Mouse (Mus musculus) right cerebral cortex, postnatal 4 days (tissue): ENCODE data around the gene Sox13.

ENCODE experiments used
- DNase-seq: peaks from one replicate; pipeline ENCODE4 v3.0.0-alpha.2; 2022

Sox13 gene

DNA sequence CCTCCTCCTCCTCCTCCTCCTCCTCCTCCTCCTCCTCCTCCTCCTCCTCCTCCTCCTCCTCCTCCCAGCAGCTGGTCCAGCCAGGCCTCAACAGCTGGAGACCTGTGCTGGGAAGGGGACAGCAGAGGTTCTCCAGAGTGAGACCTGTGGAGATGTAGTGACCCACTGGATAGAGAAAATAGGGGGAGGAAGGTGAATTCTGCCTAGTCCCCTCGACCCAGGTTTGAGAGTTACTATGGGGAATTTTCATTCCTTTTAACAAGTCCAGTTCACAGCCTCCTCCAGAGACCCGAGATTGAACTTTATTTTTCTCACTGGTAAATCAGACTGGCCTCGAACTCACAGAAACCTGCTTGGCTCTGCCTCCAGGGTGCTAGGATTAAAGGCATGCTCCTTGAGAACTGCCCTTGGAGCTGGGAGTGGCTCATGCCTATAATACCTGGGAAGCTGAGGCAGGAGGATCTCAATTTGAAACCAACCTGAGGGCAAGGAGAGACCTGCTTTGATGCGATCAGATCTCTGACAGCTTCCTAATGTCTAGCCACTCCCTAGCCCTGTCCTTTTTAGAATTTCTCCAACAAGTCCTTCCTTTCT is 467 bp upstream of the Sox13 start:
- DNase-seq, result no peak

DNA sequence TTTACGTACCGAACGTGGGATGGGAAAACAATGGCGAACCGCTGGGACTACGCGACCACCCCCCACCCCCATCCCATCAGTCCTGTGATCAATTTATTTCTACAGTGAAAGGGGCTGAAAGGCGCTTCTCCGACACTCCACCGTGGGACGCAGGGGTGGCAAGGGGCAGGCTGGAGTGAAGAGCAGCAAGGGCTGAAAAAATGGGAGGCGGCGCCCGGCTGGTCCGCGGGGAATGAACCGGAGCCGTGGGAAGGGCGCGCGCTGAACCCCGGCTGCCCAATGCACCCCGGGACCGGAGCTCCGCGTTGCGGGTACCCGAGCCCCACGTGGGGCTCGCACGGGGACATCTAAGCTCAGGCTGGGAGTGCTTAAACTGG is 1.0 kb downstream of the Sox13 start:
- no peak for DNase-seq

DNA sequence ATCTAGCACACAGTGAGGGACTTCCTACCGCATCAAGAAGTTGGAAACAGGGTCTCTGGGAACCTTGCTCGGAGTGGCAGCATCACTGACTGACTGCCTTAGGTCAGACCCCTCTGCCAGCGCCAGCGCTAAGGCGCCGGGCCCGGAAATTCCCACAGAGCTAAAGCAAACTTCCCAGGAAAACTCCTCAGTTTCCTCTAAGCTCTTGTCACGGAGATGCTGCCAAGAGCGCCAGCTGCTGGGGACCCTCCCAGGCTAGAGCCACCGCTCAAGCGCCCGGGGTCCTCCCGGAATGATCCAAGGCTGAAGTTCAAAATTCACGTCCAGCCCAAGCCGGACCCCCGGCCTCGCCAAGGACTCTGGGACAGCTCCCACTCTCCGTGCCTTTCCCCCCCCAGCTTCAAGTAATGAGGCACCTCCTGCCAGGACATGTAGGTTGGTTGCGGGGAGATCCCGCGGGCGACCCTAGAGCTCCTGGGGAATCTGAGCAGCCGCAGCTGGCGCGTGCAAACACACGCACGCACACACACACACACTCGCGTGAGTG is 1.5 kb downstream of the Sox13 start:
- peak; percentile 39 for DNase-seq

DNA sequence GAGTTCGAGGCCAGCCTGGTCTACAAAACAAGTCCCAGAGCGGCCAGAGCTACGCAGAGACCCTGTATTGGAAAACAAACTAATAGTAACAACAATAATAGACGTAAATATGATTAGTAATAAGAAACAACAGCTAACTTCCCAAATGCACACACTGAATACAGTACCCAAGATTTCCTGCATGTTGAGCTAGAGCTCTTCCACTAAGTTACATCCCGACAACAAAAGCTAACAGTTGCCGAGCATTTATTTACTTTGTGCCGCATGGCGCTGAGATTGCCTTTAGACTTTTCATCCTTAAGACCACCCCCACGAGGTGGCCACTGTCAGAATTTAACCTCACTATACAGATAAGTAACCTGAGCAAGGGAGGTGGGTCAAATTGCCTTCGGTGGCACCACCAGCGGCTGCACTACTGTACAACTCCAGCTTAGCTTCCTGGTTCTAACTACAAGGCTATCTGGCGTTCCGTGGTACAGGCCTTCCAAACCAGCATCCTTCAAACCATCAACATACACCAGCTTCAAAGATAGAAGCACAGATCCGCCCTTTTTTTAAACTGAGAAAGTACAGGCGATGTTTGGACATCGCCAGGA is 2.1 kb downstream of the Sox13 start:
- DNase-seq, result no peak

DNA sequence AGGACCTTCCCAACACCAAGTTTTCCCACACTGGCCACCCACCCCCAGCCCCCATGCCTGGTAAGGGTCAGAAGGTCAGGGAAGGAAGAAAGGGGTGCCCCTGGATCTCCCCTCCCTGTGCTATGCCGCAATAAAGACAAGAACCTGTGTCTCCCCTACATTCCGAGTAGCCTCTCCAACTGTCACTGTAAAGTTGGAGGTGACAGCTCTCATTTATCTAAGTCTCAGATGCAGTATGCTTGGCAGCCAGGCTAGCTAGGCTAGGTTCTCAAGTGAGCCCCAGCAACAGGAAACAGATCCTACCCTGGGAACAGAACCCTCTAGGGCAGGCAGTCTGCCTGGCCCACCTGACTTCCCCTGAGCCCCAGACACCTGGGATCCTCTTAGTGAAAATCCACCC is 3.1 kb downstream of the Sox13 start:
- no peak for DNase-seq

DNA sequence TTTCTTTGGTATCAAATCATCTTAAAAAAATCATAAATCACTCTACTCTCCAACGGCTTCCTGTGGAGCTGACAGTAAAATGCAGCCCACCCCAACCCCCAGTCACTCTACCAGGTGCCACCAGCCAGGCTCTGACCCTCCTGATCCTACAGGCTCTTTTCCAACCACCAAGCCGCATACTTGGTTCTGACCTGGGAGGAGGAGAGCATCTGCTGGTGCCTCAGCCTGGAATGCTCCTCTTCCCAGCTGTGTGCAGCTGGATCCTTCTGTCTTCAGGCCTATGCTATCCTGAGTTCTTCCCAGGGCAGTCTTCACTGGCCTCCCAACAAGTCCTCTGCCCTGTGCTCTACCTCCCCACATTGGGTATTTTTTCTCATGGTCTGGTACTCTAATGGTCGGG is 3.7 kb downstream of the Sox13 start:
- DNase-seq, result no peak

DNA sequence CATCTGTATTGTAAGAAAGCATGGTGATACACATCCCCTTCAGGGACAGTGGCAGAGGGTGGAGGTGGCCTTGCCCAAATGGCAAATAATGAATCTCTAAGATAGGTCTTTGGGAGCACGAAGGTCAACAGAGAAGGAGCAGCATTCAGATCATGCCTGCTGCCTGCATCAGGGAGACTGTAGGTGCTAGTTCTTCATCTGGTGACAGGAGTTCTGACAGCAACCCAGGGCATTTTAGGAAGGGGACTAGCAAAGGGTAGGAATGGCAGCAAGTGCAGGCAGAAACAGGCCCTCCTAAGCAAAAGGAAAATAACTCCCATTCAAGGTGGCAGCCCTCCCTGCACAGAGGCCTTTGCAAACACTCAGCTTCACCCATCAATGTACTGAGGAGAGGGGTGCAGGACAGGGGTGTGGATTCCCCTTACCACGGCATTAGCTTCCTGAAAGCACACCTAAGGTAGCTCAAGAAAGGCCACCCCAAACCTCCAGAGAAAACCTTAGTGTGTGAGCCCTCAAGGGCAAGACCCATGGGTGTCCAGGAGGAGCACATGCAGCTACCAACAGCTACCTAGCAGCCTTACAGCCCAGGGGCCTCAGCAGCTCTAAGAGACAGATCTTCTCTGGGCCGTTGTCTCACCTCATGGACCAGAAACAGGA is 4.9 kb downstream of the Sox13 start:
- DNase-seq, result no peak

DNA sequence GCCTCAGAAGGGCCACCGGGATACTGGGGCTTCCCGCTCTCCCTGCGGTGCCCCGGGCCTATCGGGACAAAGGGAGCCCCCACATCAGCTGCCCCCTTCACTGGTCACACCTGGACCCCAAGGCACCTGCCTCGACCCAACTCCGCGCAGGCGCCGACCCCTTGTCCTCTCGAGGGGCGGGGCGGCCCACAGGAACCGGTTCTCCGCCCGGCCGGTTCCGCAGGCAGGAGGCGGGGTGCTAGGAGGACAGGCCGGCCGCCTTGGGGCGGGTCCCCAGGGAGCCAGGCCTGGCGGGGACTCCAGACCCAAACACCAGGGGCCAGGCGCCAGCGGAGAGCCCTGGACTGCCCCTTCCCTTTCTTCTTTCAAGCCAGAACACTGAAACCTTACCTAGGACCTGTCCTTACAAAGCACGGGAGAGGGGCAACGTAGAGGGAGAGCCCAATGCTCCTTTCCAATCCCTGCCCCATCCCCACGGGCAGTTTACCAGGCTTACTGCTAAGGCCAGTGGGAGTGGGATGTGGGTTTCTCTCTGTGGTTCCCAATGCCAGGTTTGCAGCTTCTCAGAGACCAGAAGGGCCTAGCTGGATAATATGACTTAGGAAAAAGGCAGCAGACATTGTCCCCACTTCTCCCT is 5.9 kb downstream of the Sox13 start:
- DNase-seq, result peak; percentile 42

DNA sequence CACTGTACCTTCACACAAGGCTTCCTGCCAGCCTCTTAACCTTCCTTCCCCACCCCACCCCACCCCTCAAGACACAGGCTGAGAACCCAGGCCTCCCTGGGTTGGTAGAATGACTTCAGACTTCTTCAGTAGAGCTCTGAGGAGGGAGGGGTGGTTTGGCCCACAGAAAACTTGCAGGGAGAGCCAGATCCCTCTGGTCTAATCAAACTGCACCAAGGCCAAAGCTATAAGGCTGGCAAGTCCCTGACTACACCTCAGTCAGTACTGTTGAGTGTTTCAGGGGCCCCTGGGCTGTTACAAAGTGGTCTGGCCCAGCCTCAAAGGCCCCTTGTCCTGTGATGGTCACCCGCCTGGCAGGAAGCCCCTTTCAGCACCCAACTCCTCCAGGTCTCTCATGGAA is 6.6 kb downstream of the Sox13 start:
- no peak for DNase-seq

DNA sequence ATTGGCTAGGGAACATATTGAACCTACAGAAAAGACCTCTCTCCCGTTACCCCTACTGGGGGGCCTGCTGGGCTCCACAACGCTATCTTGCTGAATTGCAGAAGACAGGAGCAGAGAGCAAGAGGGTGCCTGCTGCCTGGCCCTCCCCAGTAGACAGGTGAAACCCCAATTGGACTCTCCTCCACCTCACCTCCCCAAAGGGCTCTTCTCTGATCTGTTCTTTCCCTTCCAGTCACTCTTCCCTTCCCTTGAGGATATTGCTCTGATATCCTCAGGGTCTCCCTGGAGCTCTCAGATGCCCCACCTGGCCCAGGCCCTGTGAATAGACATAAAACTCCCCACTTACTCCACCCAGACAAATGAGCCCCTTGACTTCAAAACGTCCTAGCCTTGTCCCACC is 7.1 kb downstream of the Sox13 start:
- no peak for DNase-seq

DNA sequence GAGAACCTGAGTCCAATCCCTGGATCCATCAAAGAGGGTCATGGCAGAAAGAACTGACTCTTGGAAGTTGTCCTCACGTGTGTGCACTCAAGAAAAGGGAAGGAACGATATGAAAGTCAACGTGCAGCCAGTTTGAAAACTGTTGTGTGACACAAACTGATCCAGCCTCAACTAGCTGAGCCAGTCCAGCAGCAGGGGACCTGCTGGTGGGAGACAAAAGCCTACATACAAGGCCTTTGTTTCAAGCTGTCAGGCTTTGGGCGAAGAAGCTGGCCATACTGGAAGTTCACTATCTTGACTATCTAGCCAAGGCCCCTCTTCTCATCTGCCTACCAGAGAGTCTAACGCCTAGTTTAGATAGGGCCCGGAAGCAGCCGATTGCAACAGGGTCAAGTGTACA is 7.7 kb downstream of the Sox13 start:
- DNase-seq, result no peak

DNA sequence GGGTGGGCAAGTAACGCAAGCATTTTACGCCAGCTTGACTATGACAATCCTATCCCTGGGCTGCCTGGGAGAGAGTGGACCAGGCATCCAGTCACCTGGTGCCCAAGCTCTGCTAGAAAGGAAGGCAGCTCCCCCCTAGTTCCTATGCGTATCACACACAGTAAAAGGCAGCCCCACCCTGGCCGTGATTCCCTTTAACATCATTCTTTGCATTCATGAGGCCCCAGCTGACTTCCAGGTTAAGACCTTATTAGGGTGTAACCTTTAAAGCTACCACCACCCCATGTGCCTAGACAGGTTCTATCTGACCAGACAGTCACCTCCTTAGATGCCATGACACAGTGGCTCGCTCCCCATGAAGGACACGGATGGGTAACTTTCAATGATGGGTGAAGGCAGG is 8.7 kb downstream of the Sox13 start:
- DNase-seq, result no peak

DNA sequence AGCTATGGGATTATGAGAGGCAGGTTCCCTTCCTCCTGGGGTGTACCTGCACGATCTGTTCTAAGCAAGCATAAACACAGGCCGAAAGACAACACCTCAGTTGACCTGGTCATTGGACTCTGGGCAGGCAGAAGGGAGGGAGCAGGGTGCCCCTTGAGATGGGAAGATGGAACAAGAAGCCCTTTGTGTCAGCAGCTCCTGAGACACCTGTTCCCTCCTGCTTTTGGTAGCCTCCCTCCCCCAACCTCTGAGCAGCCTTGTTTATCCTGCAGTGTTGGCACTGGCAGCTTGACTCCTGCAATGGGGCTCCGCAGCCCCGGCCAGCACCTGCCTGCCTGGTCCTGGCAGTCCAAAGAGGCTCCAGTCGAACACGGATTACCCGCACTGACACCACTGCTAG is 9.1 kb downstream of the Sox13 start:
- no peak for DNase-seq

DNA sequence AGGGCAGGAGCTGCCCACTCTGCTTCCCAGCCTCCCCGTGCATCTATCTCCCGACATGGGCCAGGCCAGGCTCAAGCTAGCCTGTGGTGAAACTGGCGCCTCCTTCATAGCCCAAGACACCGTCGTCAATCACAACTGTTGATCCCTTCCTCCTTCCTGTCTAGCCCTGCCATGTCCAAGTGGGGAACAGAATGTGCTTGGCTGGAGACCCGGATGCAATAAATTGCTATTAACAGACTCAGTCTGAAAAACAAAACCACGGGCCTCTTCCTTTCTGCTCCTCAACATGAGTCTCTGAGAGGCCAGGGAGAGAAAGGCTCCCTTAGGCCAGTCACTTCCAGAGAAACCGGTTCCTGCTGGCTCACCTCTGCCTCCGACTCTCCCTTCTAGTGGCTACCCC is 11.2 kb downstream of the Sox13 start:
- DNase-seq, result no peak

DNA sequence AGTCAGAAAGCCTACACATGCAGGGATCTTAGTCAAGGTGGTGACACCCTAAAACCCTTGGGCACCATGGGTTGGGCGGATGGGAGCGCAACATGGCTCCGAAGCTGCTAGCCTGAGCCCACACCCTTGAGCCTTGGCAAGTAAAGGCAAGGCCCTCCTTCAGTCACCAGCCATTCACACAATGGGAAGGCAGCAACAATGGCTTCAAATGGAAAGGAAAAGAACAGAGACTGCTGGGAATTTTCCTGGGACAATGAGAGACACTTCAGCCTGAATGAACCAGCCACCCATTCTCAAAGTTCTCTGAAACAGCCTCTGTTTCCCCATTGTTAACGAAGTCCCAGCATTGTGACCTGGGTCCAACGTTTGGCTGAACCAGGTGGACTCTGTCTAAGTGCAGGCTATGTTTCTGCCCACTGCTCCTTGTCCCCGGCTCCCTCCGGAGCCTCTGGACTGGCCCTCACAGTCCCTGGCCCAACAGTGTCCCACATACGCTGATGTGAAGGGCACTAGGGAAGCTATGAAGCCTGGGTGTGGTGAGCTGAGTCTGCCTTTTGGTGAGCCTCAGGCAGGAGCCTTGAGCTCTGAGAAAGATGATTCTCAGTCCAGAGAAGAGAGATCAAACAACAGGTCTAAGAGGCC is 12.6 kb downstream of the Sox13 start:
- DNase-seq, result no peak

DNA sequence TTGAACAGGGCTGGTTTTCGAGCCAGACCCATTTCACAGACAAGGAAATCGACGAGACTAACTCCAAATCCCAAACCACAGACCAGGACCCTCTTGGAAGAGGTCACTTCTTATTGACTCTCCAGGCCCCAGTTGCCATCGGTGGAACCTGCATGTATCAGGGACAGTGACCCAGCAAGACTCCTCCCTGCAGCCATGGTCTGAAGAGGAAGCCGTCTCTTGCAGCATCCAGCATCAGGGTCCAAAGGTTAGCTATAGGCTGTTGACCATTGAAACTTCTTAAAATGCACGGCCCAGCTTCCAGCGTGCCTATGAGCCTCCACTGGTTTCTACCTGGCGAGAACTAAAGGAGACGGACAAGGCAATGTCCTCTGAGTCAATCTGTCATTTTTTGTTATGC is 14.4 kb downstream of the Sox13 start:
- no peak for DNase-seq

DNA sequence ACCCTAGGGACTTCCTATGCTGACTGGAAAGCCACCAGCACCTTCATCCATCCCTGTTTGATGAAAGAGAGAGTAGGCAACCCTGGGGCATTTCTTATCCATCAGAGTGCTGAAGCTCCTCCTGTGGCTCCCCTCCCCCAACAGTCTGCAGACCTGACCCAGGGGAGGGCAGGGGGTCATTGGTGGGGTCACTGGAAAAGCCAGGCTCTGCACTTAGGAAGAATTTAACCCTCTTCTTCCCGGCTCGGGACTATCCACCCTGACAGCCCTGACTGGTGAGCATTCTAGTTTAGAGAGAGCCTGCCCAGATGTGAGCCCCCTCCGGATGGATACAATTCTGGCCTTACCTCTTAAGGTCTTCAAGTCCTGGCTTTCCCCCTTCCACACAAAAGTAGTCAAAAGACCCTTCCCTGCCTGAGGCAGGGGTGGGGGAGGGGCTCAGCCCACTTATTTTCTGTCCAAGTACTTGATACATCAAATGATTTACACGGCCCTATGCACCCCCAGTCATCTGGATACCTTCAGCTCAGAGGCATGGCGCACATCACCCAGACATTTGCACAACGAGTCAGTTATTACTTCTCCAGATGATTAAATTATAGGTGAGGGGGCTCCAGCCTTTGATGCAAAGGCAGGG is 15.2 kb downstream of the Sox13 start:
- no peak for DNase-seq

DNA sequence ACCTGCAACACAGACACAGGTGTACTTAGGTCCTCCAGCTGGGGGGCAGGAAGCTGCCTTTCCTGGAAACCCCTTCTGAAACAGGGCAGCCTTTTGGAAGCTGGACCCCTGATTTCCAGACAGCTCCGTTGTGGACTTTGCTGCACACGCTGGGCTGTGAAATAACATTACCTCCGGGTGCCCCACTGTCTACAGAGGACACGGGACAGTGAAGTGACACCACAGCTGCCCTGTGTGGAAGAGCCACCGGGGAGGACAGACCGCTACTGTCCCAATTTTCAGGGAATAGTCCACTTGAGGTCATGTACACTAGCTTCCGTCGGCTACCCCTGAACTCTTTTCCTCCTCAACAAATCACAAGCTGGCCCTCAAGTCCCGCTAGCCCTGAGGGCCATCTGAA is 15.9 kb downstream of the Sox13 start:
- no peak for DNase-seq

DNA sequence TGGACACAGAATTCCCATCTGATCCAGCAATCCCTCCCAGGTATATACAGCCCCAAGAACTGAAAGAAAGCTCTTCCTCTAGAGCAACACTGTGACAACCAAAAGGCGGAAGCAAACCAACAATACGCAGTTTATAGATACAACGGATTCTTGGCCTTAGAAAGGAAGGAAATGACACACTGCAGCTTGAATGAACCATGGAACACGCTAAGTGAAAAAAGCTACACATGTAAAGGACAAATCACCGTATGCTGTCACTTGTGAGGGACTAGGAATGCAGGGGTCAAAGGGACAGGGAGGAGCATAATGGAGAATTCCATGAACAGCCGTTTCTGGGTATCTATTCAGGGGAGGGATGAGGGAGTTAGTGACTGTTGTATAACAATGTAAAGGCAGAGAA is 16.7 kb downstream of the Sox13 start:
- DNase-seq, result no peak

DNA sequence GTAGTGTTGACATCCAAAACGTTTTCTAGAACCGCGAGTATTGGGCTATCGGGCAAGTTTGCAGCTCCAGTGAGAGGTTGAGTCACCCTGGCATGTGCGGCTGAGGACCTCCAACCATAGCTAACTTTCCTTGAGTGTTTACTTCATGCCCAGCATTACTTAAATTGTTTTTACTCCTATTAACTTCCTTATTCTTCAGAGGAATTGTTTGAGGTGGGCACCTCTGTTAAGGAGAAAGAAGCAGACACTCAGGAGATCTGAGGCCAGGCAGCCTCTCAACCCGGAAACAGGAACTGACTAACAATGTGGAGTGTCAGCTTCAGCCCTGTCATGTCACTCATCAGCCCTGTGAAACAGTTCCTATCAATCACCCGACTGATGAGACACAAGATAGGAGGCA is 17.6 kb downstream of the Sox13 start:
- no peak for DNase-seq

DNA sequence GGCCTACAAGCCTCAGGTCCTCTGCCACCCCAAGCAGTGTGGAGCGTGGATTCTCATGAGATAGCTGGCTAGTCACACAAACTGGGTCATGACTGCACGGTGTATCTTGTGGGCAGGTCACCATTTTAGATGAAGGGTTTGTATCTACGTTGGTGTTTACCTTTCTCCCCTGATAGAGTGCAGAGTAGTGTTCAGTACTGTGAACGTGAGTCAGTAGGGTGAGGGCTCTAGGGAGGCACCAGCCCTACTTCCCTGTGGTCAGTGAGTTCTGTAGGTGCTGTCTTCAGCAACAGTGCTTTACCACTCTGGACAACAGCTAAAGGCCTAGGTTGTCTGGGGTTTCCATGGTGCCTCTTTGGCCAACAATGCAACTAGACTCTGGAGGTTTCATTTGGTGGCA is 20.2 kb downstream of the Sox13 start:
- DNase-seq, result no peak

DNA sequence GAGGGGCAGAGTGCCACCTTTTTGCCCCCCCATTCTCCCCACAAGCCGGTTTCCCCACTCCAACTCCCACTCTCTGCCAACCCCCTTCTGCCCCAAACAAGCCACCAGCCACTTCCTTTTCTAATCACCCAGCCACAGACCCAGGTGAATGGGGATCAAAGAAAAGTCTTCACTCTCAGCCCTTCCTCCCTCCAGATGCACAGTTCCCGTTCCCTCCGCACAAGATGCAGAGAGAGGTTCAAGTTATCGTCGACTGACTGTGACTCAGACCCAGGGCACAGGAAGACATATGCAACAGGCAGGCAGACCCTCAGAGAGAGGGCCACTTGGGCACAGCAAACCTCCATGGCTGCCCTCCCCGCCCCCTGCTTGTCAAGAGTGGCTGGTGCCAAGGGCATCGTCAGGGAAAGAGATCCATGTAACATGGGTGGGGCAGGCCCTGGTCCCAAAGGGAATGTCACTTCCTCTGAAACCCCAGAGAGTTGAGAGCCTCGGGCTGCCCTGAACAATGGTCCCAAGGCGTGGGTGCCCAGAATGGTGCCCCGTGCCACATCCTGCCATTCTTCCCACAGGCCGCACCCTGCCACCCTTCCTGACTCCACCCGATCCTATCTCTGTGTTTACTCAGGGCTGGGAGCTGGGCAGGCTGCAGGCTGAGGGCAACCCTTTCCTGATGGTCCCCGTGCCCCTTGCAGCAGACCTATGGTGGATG is 24.0 kb downstream of the Sox13 start:
- no peak for DNase-seq
